Mouse (Mus musculus) embryonic stem cell, embryonic (primary cell): ENCODE results near the gene Opn1sw.

Experiments used
- CTCF ChIA-PET, 4 experiments: fragments of 300-600 bp in 2 of 4; fragments of 350-600 bp in 2 of 4; sonication (Branson Sonifier 250); formaldehyde crosslinking; loops; one replicate each; lab custom pipeline; 2022; ENCODE audit warnings: inconsistent platforms in 2 of 4; lab: Charles Lee
- POLR2A ChIA-PET, 4 experiments: fragments of 300-600 bp in 2 of 4; fragments of 350-600 bp in 2 of 4; sonication (Branson Sonifier 250); formaldehyde crosslinking; loops; one replicate each; lab custom pipeline; 2022; ENCODE audit warnings: antibody characterized with exemption in 4 of 4, inconsistent platforms in 1 of 4; lab: Charles Lee

Opn1sw gene

GRCm38 (mm10) chr6:29378678-29379077 lies 9.6 kb downstream of the Opn1sw start:
- ChIA-PET CTCF (no interaction called here), POLR2A (interaction anchor here (0.6 to 2.9 kb wide), 8 partner anchors 8 to 210 kb away, joined by 3 to 7 read pairs (median 3); partner anchors contain the start of gene Opn1sw (in 1 of the 4))

- ChIA-PET POLR2A (interaction anchor here (0.9 to 2.9 kb wide), 8 partner anchors 8 to 58 kb away, joined by 3 to 12 read pairs (median 4); partner anchors contain the start of genes Calu (in 1 of the 4) and Opn1sw (in 1 of the 4)), CTCF (interaction anchor here in 1 of 4 experiments (0.6 kb wide), 1 partner anchor 72 kb away, joined by 9 read pairs; no protein-coding TSS in a partner anchor)
These were observed 10.9 kb downstream of the Opn1sw start for GRCm38 (mm10) chr6:29377386-29377785.

- POLR2A ChIA-PET, result interaction anchor here in 2 of 4 experiments (0.6 to 2.3 kb wide), 6 partner anchors 12 to 300 kb away, joined by 3 to 13 read pairs (median 3); partner anchors contain the start of gene Calu (in 2 of the 2)
- CTCF ChIA-PET, result interaction anchor here in 2 of 4 experiments (0.5 to 0.6 kb wide), 4 partner anchors 27 to 433 kb away, joined by 3 to 8 read pairs (median 4); no protein-coding TSS in a partner anchor
These were observed 23.0 kb downstream of the Opn1sw start for GRCm38 (mm10) chr6:29365277-29365676.

GRCm38 (mm10) chr6:29363129-29363515 lies 25.1 kb downstream of the Opn1sw start:
- ChIA-PET CTCF (no interaction called here), POLR2A (interaction anchor here in 2 of 4 experiments (1.0 to 1.5 kb wide), 3 partner anchors 9 to 15 kb away, joined by 3 to 5 read pairs (median 4); partner anchors contain the start of gene Calu (in 1 of the 2))

- CTCF ChIA-PET, result no interaction called here
- POLR2A ChIA-PET, result interaction anchor here in 2 of 4 experiments (1.0 to 1.5 kb wide), 3 partner anchors 9 to 15 kb away, joined by 3 to 5 read pairs (median 4); partner anchors contain the start of gene Calu (in 1 of the 2)
These were observed 25.8 kb downstream of the Opn1sw start for GRCm38 (mm10) chr6:29362246-29363128.

- CTCF ChIA-PET, result interaction anchor here in 2 of 4 experiments (0.7 to 1.3 kb wide), 3 partner anchors 10 to 217 kb away, joined by 3 to 5 read pairs (median 3); no protein-coding TSS in a partner anchor
- POLR2A ChIA-PET, result interaction anchor here in 3 of 4 experiments (0.5 to 2.1 kb wide), 7 partner anchors 9 to 158 kb away, joined by 3 to 20 read pairs (median 3); partner anchors contain the start of gene Calu (in 2 of the 3)
These were observed 28.1 kb downstream of the Opn1sw start for GRCm38 (mm10) chr6:29360211-29360610.

- ChIA-PET POLR2A (interaction anchor here in 2 of 4 experiments (0.5 to 4.8 kb wide), 7 partner anchors 8 to 157 kb away, joined by 3 to 43 read pairs (median 4); partner anchors contain the start of gene Calu (in 2 of the 2)), CTCF (interaction anchor here in 2 of 4 experiments (0.6 to 1.3 kb wide), 3 partner anchors 9 to 217 kb away, joined by 3 to 6 read pairs (median 5); no protein-coding TSS in a partner anchor)
These were observed 28.9 kb downstream of the Opn1sw start for GRCm38 (mm10) chr6:29359386-29359785.

GRCm38 (mm10) chr6:29352816-29353215 lies 35.5 kb downstream of the Opn1sw start:
- CTCF ChIA-PET, result no interaction called here
- POLR2A ChIA-PET, result interaction anchor here in 1 of 4 experiments (1.3 kb wide), 1 partner anchor 44 kb away, joined by 4 read pairs; no protein-coding TSS in a partner anchor

GRCm38 (mm10) chr6:29351613-29352012 lies 36.7 kb downstream of the Opn1sw start:
- POLR2A ChIA-PET, result interaction anchor here in 3 of 4 experiments (0.6 to 5.2 kb wide), 13 partner anchors 7 to 921 kb away, joined by 3 to 75 read pairs (median 4); no protein-coding TSS in a partner anchor

GRCm38 (mm10) chr6:29348371-29348724 lies 39.9 kb downstream of the Opn1sw start:
- POLR2A ChIA-PET, result interaction anchor here (0.5 to 5.2 kb wide), 135 partner anchors 9 to 1010 kb away, joined by 3 to 75 read pairs (median 5); partner anchors contain the start of genes Ccdc136 (in 3 of the 4), Hilpda (in 3 of the 4), Opn1sw (in 3 of the 4) and Rbm28 (in 3 of the 4)
- CTCF ChIA-PET, result interaction anchor here in 3 of 4 experiments (0.6 to 2.7 kb wide), 16 partner anchors 26 to 228 kb away, joined by 3 to 17 read pairs (median 4); partner anchors contain the start of genes Fam71f2 (in 2 of the 3), Hilpda (in 2 of the 3), Impdh1 (in 1 of the 3) and Opn1sw (in 1 of the 3)

More at GRCm38 (mm10) chr6:29351613-29352012, 36.7 kb downstream of the Opn1sw start:
- CTCF ChIA-PET, result interaction anchor here in 3 of 4 experiments (0.7 to 1.5 kb wide), 7 partner anchors 16 to 145 kb away, joined by 3 to 13 read pairs (median 3); no protein-coding TSS in a partner anchor

GRCm38 (mm10) chr6:29347665-29348370 lies 40.5 kb downstream of the Opn1sw start, which contains the start of gene Calu:
Gene Calu (plus strand): TSS chr6:29348069.
- ChIA-PET CTCF (interaction anchor here in 3 of 4 experiments (0.6 to 2.7 kb wide), 16 partner anchors 26 to 176 kb away, joined by 3 to 17 read pairs (median 4); partner anchors contain the start of genes Fam71f2 (in 2 of the 3), Hilpda (in 2 of the 3), Impdh1 (in 1 of the 3) and Opn1sw (in 1 of the 3)), POLR2A (interaction anchor here (0.5 to 5.2 kb wide), 151 partner anchors 9 to 1010 kb away, joined by 3 to 75 read pairs (median 4); partner anchors contain the start of genes Ccdc136 (in 3 of the 4), Hilpda (in 3 of the 4), Opn1sw (in 3 of the 4) and Rbm28 (in 3 of the 4))

GRCm38 (mm10) chr6:29347189-29347588 lies 41.1 kb downstream of the Opn1sw start:
- POLR2A ChIA-PET, result interaction anchor here (0.5 to 5.2 kb wide), 101 partner anchors 9 to 926 kb away, joined by 3 to 75 read pairs (median 6); partner anchors contain the start of genes Hilpda (in 3 of the 4), Rbm28 (in 3 of the 4), Ccdc136 (in 2 of the 4) and Irf5 (in 2 of the 4)
- CTCF ChIA-PET, result interaction anchor here in 3 of 4 experiments (0.9 to 2.7 kb wide), 9 partner anchors 25 to 169 kb away, joined by 3 to 17 read pairs (median 4); partner anchors contain the start of genes Fam71f2 (in 1 of the 3), Hilpda (in 1 of the 3) and Impdh1 (in 1 of the 3)

- CTCF ChIA-PET, result interaction anchor here in 2 of 4 experiments (0.6 to 2.7 kb wide), 2 partner anchors 42 to 43 kb away, joined by 5 to 17 read pairs; no protein-coding TSS in a partner anchor
- POLR2A ChIA-PET, result interaction anchor here in 3 of 4 experiments (0.5 to 5.2 kb wide), 27 partner anchors 8 to 373 kb away, joined by 3 to 75 read pairs (median 15); partner anchors contain the start of genes Hilpda (in 2 of the 3), Impdh1 (in 1 of the 3), Irf5 (in 1 of the 3) and Kcp (in 1 of the 3)
These were observed 41.8 kb downstream of the Opn1sw start for GRCm38 (mm10) chr6:29346512-29346911.

- POLR2A ChIA-PET, result interaction anchor here in 3 of 4 experiments (0.6 to 4.8 kb wide), 7 partner anchors 18 to 432 kb away, joined by 3 to 30 read pairs (median 10); partner anchors contain the start of gene Calu (in 2 of the 3)
- CTCF ChIA-PET, result interaction anchor here in 2 of 4 experiments (0.6 to 0.7 kb wide), 2 partner anchors 89 to 101 kb away, joined by 4 read pairs; no protein-coding TSS in a partner anchor
These were observed 58.8 kb downstream of the Opn1sw start for GRCm38 (mm10) chr6:29329514-29329913.

- CTCF ChIA-PET, result no interaction called here
- POLR2A ChIA-PET, result interaction anchor here in 3 of 4 experiments (0.6 to 3.2 kb wide), 4 partner anchors 20 to 238 kb away, joined by 3 to 16 read pairs (median 6); partner anchors contain the start of gene Calu (in 2 of the 3)
These were observed 61.3 kb downstream of the Opn1sw start for GRCm38 (mm10) chr6:29326961-29327360.
